Mouse (Mus musculus): ENCODE data around the gene Pcp4. TPM values are rescaled to one million over a fixed set of nuclear protein-coding genes. Genes with fewer than 3 reads are reported as not detected.

Gene Pcp4
- total and polyA plus RNA-seq, 3 experiments, result 2.4 to 3.3 TPM; not detected in 1

DNA sequence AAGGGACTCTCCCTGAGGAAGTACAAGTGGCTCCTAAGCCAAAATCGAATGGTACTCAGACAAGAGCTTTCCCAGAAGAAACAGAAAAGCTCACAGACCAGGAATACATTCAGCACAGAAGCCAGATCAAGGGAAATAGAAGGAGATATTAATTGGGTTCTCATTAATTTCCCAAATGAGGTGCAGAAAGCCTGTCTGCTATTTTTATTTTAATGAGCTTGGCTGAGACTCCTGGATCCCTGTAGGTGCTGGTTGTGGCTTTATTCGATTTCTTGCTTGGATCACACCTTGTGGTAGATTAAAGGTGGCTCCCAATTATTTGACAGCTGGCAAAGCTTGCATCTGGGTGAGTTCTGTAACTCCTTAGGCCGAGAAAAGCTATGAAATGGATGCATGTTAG lies 35.2 kb downstream of the Pcp4 start:
- Histone ChIP-seq H3K4me3 (replicated peaks in 1 of 3; ENCODE audit: low read depth in 2 of 3, low read length in 2 of 3, poor library complexity in 1 of 3) (no peak overlapping the region), H3K36me3 (replicated peaks in 1 of 2; ENCODE audit: control insufficient read depth in 1 of 2, insufficient read depth in 1 of 2, low read length in 1 of 2) (no peaks in the 10 kb centered on the region), H3K9me3 (replicated peaks; ENCODE audit: low read length) (no peaks in the 10 kb centered on the region), H3K4me1 (ENCODE audit: control insufficient read depth in 1 of 2, insufficient read depth in 2 of 2) (peaks cover 3 to 18% of the 10 kb centered on the region in 2 experiments), H3K27ac (ENCODE audit: insufficient read depth, low read depth) (no peak overlapping the region), H3K79me2 (replicated peaks; ENCODE audit: control insufficient read depth, extremely low read depth, insufficient read depth, poor library complexity, severe bottlenecking) (no peaks in the 10 kb centered on the region), H3K9ac (ENCODE audit: insufficient read depth, low read depth) (no peak overlapping the region), H3K27me3 (replicated peaks) (no peaks in the 10 kb centered on the region), H3K4me2 (ENCODE audit: insufficient read depth, low read depth, poor library complexity, severe bottlenecking) (no peak overlapping the region)
- in situ Hi-C loops (cut with MboI; ENCODE audit: low pct_ligation_motif_present, low pct_unique_long_range_greater_than_20kb, low sequenced_read_pairs) (no loop called here), dilution Hi-C loops (cut with MboI; ENCODE audit: extremely low pct_ligation_motif_present, extremely low pct_unique_long_range_greater_than_20kb, low sequenced_read_pairs) (no loop called here)
- TF ChIP-seq MAX (IDR thresholded peaks at IDR 0.05; ENCODE audit: low read length) (no peak), SMC3 (IDR thresholded peaks at IDR 0.05; ENCODE audit: low read depth, low read length) (no peak), ETS1 (conservative IDR thresholded peaks at IDR 0.05; ENCODE audit: low read depth, low read length) (no peak), CHD1 (IDR thresholded peaks at IDR 0.05; ENCODE audit: low read depth, low read length) (no peak), E2F4 (IDR thresholded peaks at IDR 0.05; ENCODE audit: insufficient replicate concordance, low read depth, low read length) (no peak), TBP (conservative IDR thresholded peaks at IDR 0.05; ENCODE audit: low read depth, low read length) (no peak), MAFK (IDR thresholded peaks at IDR 0.05; ENCODE audit: insufficient replicate concordance, low read length) (no peak), JUND (conservative IDR thresholded peaks at IDR 0.05; ENCODE audit: low read depth, low read length) (no peak), CHD2 (IDR thresholded peaks at IDR 0.05; ENCODE audit: low read length) (no peak), HCFC1 (IDR thresholded peaks at IDR 0.05; ENCODE audit: low read depth, low read length) (no peak), USF2 (conservative IDR thresholded peaks at IDR 0.05; ENCODE audit: low read depth, low read length) (no peak), PAX5 (IDR thresholded peaks at IDR 0.05; ENCODE audit: low read length) (no peak), NRF1 (IDR thresholded peaks at IDR 0.05; ENCODE audit: low read depth, low read length) (no peak), SIN3A (IDR thresholded peaks at IDR 0.05; ENCODE audit: low read length) (no peak), TCF12 (IDR thresholded peaks at IDR 0.05; ENCODE audit: low read depth, low read length) (no peak), MXI1 (IDR thresholded peaks at IDR 0.05; ENCODE audit: low read depth, low read length) (no peak), JUN (IDR thresholded peaks at IDR 0.05; ENCODE audit: insufficient read depth, low read depth, low read length) (no peak)
- DNase-seq (ENCODE audit: extremely low read depth), result no peak

GRCm38 (mm10) chr16:96514466-96514865 lies 47.1 kb downstream of the Pcp4 start:
- Histone ChIP-seq H3K36me3 (replicated peaks in 1 of 2; ENCODE audit: control insufficient read depth in 1 of 2, insufficient read depth in 1 of 2, low read length in 1 of 2) (no peaks in the 10 kb centered on the region), H3K27ac (ENCODE audit: insufficient read depth, low read depth) (no peak overlapping the region), H3K4me1 (ENCODE audit: control insufficient read depth in 1 of 2, insufficient read depth in 2 of 2) (peaks cover 8 to 11% of the 10 kb centered on the region in 2 experiments), H3K79me2 (replicated peaks; ENCODE audit: control insufficient read depth, extremely low read depth, insufficient read depth, poor library complexity, severe bottlenecking) (no peaks in the 10 kb centered on the region), H3K27me3 (replicated peaks) (no peaks in the 10 kb centered on the region), H3K9ac (ENCODE audit: insufficient read depth, low read depth) (no peak overlapping the region), H3K4me3 (replicated peaks in 1 of 3; ENCODE audit: low read depth in 2 of 3, low read length in 2 of 3, poor library complexity in 1 of 3) (no peak overlapping the region), H3K9me3 (replicated peaks; ENCODE audit: low read length) (no peaks in the 10 kb centered on the region), H3K4me2 (ENCODE audit: insufficient read depth, low read depth, poor library complexity, severe bottlenecking) (no peak overlapping the region)
- dilution Hi-C loops (cut with MboI; ENCODE audit: extremely low pct_ligation_motif_present, extremely low pct_unique_long_range_greater_than_20kb, low sequenced_read_pairs) (no loop called here), in situ Hi-C loops (cut with MboI; ENCODE audit: low pct_ligation_motif_present, low pct_unique_long_range_greater_than_20kb, low sequenced_read_pairs) (no loop called here)
- no peak for DNase-seq (ENCODE audit: extremely low read depth)
- TF ChIP-seq NRF1 (IDR thresholded peaks at IDR 0.05; ENCODE audit: low read depth, low read length) (no peak), SMC3 (IDR thresholded peaks at IDR 0.05; ENCODE audit: low read depth, low read length) (no peak), POLR2AphosphoS2 (IDR thresholded peaks at IDR 0.05; ENCODE audit: low read depth, low read length) (no peak), ZNF384 (IDR thresholded peaks at IDR 0.05; ENCODE audit: low read depth, low read length) (no peak), JUND (conservative IDR thresholded peaks at IDR 0.05; ENCODE audit: low read depth, low read length) (no peak), MAFK (IDR thresholded peaks at IDR 0.05; ENCODE audit: insufficient replicate concordance, low read length) (no peak), MYC (IDR thresholded peaks at IDR 0.05; ENCODE audit: low read depth, low read length) (no peak), NELFE (IDR thresholded peaks at IDR 0.05; ENCODE audit: low read depth, low read length) (no peak), ELF1 (IDR thresholded peaks at IDR 0.05; ENCODE audit: low read depth, low read length) (no peak), MAX (IDR thresholded peaks at IDR 0.05; ENCODE audit: low read length) (no peak), RAD21 (IDR thresholded peaks at IDR 0.05; ENCODE audit: low read depth, low read length) (no peak), SIN3A (IDR thresholded peaks at IDR 0.05; ENCODE audit: low read length) (no peak), EP300 (IDR thresholded peaks at IDR 0.05; ENCODE audit: low read length) (no peak), POLR2A (IDR thresholded peaks at IDR 0.05; ENCODE audit: low read depth, low read length) (no peak), PAX5 (IDR thresholded peaks at IDR 0.05; ENCODE audit: low read length) (no peak)
